ENCODE assay signal across 8 mouse cellular contexts in genomic region chr12:59012710-59013091, GRCm38 (mm10). TPM values are rescaled to one million over a fixed set of nuclear protein-coding genes. Genes with fewer than 3 reads are reported as not detected.
DNase-seq lines count a peak whose midpoint lies in the region; ATAC-seq and TF ChIP-seq lines count a peak whose summit lies in the region.

No protein-coding gene starts in this region.

- H3K27ac ChIP-seq in lung, embryonic 15.5 days: peak overlapping the region; percentile 85

- no peak for DNase-seq in lung, adult 2 months
- no peak for DNase-seq in lung, postnatal 10 days
- DNase-seq in c-Kit-positive CD71-positive TER-119-negative erythroid progenitor cells, embryonic 14.5 days (ENCODE audit: low read depth): peak; percentile 51
- peak; percentile 11 to 30 for DNase-seq in heart, postnatal 36 days
- no peak for DNase-seq in gastrocnemius, postnatal 25 days
- no peak for DNase-seq in adrenal gland, adult 18-20 months (ENCODE audit: low spot score in 2 of 2)
- DNase-seq in right cerebral cortex, postnatal 36 days (ENCODE audit: low spot score in 2 of 2): no peak

- peak overlapping the region; percentile 77 for H3K4me3 ChIP-seq in lung, adult 2 months (replicated peaks; ENCODE audit: extremely low read depth, low read depth, low read length)
- H3K4me3 ChIP-seq in lung, embryonic 15.5 days: peak overlapping the region; percentile 84

- peaks cover 5% of the 10 kb centered on the region; the same call in 1 of the 2 replicates for H3K36me3 ChIP-seq in lung, embryonic 15.5 days

- WGBS in lung, adult 2 months: 1% methylated on average over 7 of the region's 7 CpGs
- under 1% methylated on average over 7 of the region's 7 CpGs for WGBS in lung, embryonic 15.5 days

- H3K9me3 ChIP-seq in lung, embryonic 15.5 days: no peaks in the 10 kb centered on the region

- ATAC-seq in lung, embryonic 15.5 days (ENCODE audit: borderline replicate concordance, extremely low read depth, low FRiP score, low TSS enrichment): no peak

- TF ChIP-seq CTCF in lung, adult 2 months (IDR thresholded peaks at IDR 0.05; ENCODE audit: insufficient read depth, low read length): no peak

- intact Hi-C loops in heart, postnatal 36 days (cut with DNase I): loop anchor here (2.0 to 5.0 kb wide), 3 partner anchors 54 to 205 kb away; partner anchors contain the start of genes Fbxo33 and Pnn

- TF ChIP-seq POLR2A in lung, adult 2 months (IDR thresholded peaks at IDR 0.05; ENCODE audit: borderline replicate concordance, extremely low read depth, low read depth, low read length): no peak

- H3K9ac ChIP-seq in lung, embryonic 15.5 days: peak overlapping the region; percentile 73

- H3K27me3 ChIP-seq in lung, embryonic 15.5 days: no peaks in the 10 kb centered on the region

- H3K4me2 ChIP-seq in lung, embryonic 15.5 days: peak overlapping the region; percentile 71

- no peaks in the 10 kb centered on the region; the same call in 1 of the 2 replicates for H3K4me1 ChIP-seq in lung, adult 2 months (ENCODE audit: control insufficient read depth, insufficient read depth, low read length)
- peaks cover 24% of the 10 kb centered on the region for H3K4me1 ChIP-seq in lung, embryonic 15.5 days

RNA-seq across cellular contexts. Expression of gene Gemin2, which starts 0.5 kb away (rescaled TPM):
- polyA plus RNA-seq in lung, adult 2 months (2012; rRNA removed): 1.9 and 2.9 TPM in 2 replicates
- 1 to 10 TPM; 6.2 to 6.5 TPM for total RNA-seq in heart, postnatal 36 days (2021)
- polyA plus RNA-seq in lung, embryonic 15.5 days (2015; fragmentation: Nextera tagmentation; extraction: Ambion mirVana): 29.3 and 31.5 TPM in 2 replicates
- 1 to 10 TPM; 3.8 to 4.4 TPM for total RNA-seq in gastrocnemius, postnatal 25 days (2021)
- total RNA-seq in adrenal gland, adult 18-20 months (2021): 1 to 10 TPM; 7.4 to 7.7 TPM

RNA-seq across cellular contexts. Expression of gene Sec23a, which starts 0.9 kb away (rescaled TPM):
- 8.6 and 13.0 TPM in 2 replicates for polyA plus RNA-seq in lung, adult 2 months (2012; rRNA removed)
- total RNA-seq in heart, postnatal 36 days (2021): 10 to 100 TPM; 42.5 to 43.8 TPM
- 64.0 and 65.6 TPM in 2 replicates for polyA plus RNA-seq in lung, embryonic 15.5 days (2015; fragmentation: Nextera tagmentation; extraction: Ambion mirVana)
- total RNA-seq in gastrocnemius, postnatal 25 days (2021): 10 to 100 TPM; 44.4 to 46.0 TPM
- 10 to 100 TPM; 32.6 to 46.9 TPM for total RNA-seq in adrenal gland, adult 18-20 months (2021)

RNA-seq across cellular contexts. Expression of gene Trappc6b, which starts 48.6 kb away (rescaled TPM):
- polyA plus RNA-seq in lung, adult 2 months (2012; rRNA removed): 87.9 and 113 TPM in 2 replicates
- total RNA-seq in heart, postnatal 36 days (2021): 10 to 100 TPM; 72.2 to 74.3 TPM
- 87.8 and 92.5 TPM in 2 replicates for polyA plus RNA-seq in lung, embryonic 15.5 days (2015; fragmentation: Nextera tagmentation; extraction: Ambion mirVana)
- 10 to 100 TPM; 35.4 to 45.8 TPM for total RNA-seq in gastrocnemius, postnatal 25 days (2021)
- 10 to 100 TPM; 87.2 to 90.5 TPM for total RNA-seq in adrenal gland, adult 18-20 months (2021)

RNA-seq across cellular contexts. Expression of gene Pnn, which starts 54.0 kb away (rescaled TPM):
- polyA plus RNA-seq in lung, adult 2 months (2012; rRNA removed): 12.4 and 18.6 TPM in 2 replicates
- 10 to 100 TPM; 23.8 to 26.3 TPM for total RNA-seq in heart, postnatal 36 days (2021)
- 96.1 and 105 TPM in 2 replicates for polyA plus RNA-seq in lung, embryonic 15.5 days (2015; fragmentation: Nextera tagmentation; extraction: Ambion mirVana)
- total RNA-seq in gastrocnemius, postnatal 25 days (2021): 10 to 100 TPM; 15.0 to 15.8 TPM
- 10 to 100 TPM; 41.3 to 49.4 TPM for total RNA-seq in adrenal gland, adult 18-20 months (2021)

Comparison
In these comparisons a context has a peak if more than half of its experiments do, and no peak if none do; other contexts are left out.
1. DNase-seq: peak in c-Kit-positive CD71-positive TER-119-negative erythroid progenitor cells, embryonic 14.5 days (single experiment) and heart, postnatal 36 days (2 of 2); none in lung, adult 2 months (single experiment), lung, postnatal 10 days (single experiment), gastrocnemius, postnatal 25 days (single experiment), adrenal gland, adult 18-20 months (0 of 2) and right cerebral cortex, postnatal 36 days (0 of 2).